Mouse (Mus musculus) megakaryocyte, embryonic 14.5 days (primary cell): Measurements from ENCODE around the gene Kif3a.

Experiments
- FLI1 ChIP-seq: IDR thresholded peaks from 2 replicates; pipeline ENCODE4 v1.6.1; 2012; ENCODE audit warnings: low read length, inconsistent platforms, mixed read lengths
- GATA1 ChIP-seq: IDR thresholded peaks from 3 replicates; pipeline ENCODE4 v1.6.1; 2012; ENCODE audit warnings: mixed read lengths, low read length, inconsistent platforms, borderline replicate concordance

DNA sequence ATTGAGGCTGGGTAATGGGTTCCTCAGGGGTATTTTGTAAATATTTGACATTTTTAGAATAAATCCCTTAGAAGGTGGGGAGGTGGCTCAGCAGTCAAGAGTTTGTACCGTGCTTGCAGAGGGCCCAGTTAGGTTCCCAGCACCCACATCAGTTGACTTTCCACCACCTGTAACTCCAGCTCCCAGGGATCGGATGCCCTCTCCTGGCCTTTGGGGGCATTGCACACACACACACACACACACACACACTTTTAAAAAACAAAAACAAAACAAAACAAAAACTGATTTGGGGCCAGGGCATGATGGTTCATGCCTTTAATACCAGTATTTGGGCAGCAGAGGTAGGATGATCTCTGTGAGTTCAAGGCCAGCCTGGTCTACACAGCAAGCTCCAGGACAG is 56.9 kb downstream of the Kif3a start:
- TF ChIP-seq GATA1 (no peak), FLI1 (no peak)
